Mouse (Mus musculus): Measurements from ENCODE around the gene Ccr7.

- no peak for TF ChIP-seq CTCF (IDR thresholded peaks at IDR 0.05; ENCODE audit: control insufficient read depth, insufficient read depth, insufficient replicate concordance, low read depth, low read length)
- TF ChIP-seq POLR2A (IDR thresholded peaks at IDR 0.05; ENCODE audit: control insufficient read depth, low read depth, low read length) = no peak
Observed at GRCm38 (mm10) chr11:99120524-99121217, 34.2 kb downstream of the Ccr7 start.
